Mouse (Mus musculus) kidney, embryonic 15.5 days (tissue): ENCODE results near the gene Dok3. TPM values are rescaled to one million over a fixed set of nuclear protein-coding genes. Genes with fewer than 3 reads are reported as not detected.

ENCODE experiments used
- ATAC-seq: fragments of 200-750 bp; cut with Nextera tagmentation; replicated peaks from 2 replicates; pipeline ENCODE4 v1.8.0; 2017; ENCODE audit warnings: moderate TSS enrichment; ENCODE audit not compliant: low FRiP score
- H3K27ac ChIP-seq: fragments of 300-500 bp; sonication (generic); 2 replicates; pipeline ENCODE4 v1.5.1; 2015; ENCODE audit warnings: mild to moderate bottlenecking, inconsistent platforms
- H3K27me3 ChIP-seq: fragments of 300-500 bp; sonication (generic); 2 replicates; pipeline ENCODE4 v1.6.1; 2015; ENCODE audit warnings: inconsistent platforms
- H3K36me3 ChIP-seq: fragments of 300-500 bp; sonication (generic); 2 replicates; pipeline ENCODE4 v1.6.1; 2015; ENCODE audit warnings: inconsistent platforms
- H3K4me1 ChIP-seq: fragments of 300-500 bp; sonication (generic); 2 replicates; pipeline ENCODE4 v1.6.1; 2015; ENCODE audit warnings: inconsistent platforms
- H3K4me2 ChIP-seq: fragments of 300-500 bp; sonication (generic); 2 replicates; pipeline ENCODE4 v1.6.1; 2015; ENCODE audit warnings: moderate library complexity, mild to moderate bottlenecking, inconsistent platforms
- H3K4me3 ChIP-seq: fragments of 300-500 bp; sonication (generic); replicated peaks from 2 replicates; pipeline ENCODE4 v1.5.1; 2015; ENCODE audit warnings: mild to moderate bottlenecking, inconsistent platforms
- H3K9ac ChIP-seq: fragments of 300-500 bp; sonication (generic); 2 replicates; pipeline ENCODE4 v1.6.1; 2015; ENCODE audit warnings: mild to moderate bottlenecking, inconsistent platforms
- H3K9me3 ChIP-seq: fragments of 300-500 bp; sonication (generic); replicated peaks from 2 replicates; pipeline ENCODE4 v1.6.1; 2016; ENCODE audit warnings: inconsistent platforms
- WGBS: fragments of 180-500 bp; shearing (Covaris S2); methylation state at CpG from one replicate; pipeline ENCODE4 v1.1.7; 2015; ENCODE audit warnings: mixed read lengths; 5-methylcytosine and 5-hydroxymethylcytosine counted together
- polyA plus RNA-seq: library from polyadenylated mRNA; unstranded; fragments of >200 nt; fragmentation: Nextera tagmentation; extraction: Ambion mirVana; gene quantifications from 2 replicates; pipeline ENCODE4 v1.2.1, GENCODE M21; 2015

Dok3 gene
- polyA plus RNA-seq, 1 experiment from 2014 or later, result 2.9 TPM

- 87% methylated on average over 2 of the region's 2 CpGs for WGBS
- no peaks in the 10 kb centered on the region for H3K9me3 ChIP-seq
- H3K4me2 ChIP-seq, result no peak overlapping the region
- H3K27me3 ChIP-seq, result no peaks in the 10 kb centered on the region
- H3K27ac ChIP-seq, result no peak overlapping the region
- H3K4me3 ChIP-seq, result no peak overlapping the region
- H3K9ac ChIP-seq, result no peak overlapping the region
- peaks cover 37% of the 10 kb centered on the region for H3K36me3 ChIP-seq
- ATAC-seq, result no peak
- peaks cover 18% of the 10 kb centered on the region for H3K4me1 ChIP-seq
These were observed 38.9 kb upstream of the Dok3 start for GRCm38 (mm10) chr13:55567949-55568348.

- no peak for ATAC-seq
- 84% methylated on average over 6 of the region's 6 CpGs for WGBS
- peaks cover 14% of the 10 kb centered on the region for H3K4me1 ChIP-seq
These were observed 37.9 kb upstream of the Dok3 start for GRCm38 (mm10) chr13:55567001-55567400.

GRCm38 (mm10) chr13:55563266-55563879 is 34.3 kb upstream of the Dok3 start:
- no peak overlapping the region for H3K9ac ChIP-seq
- 78% methylated on average over 7 of the region's 7 CpGs for WGBS

More at GRCm38 (mm10) chr13:55567001-55567400, 37.9 kb upstream of the Dok3 start:
- H3K36me3 ChIP-seq, result peaks cover 37% of the 10 kb centered on the region
- no peak overlapping the region for H3K27ac ChIP-seq
- no peaks in the 10 kb centered on the region for H3K27me3 ChIP-seq
- no peaks in the 10 kb centered on the region for H3K9me3 ChIP-seq
- H3K4me2 ChIP-seq, result no peak overlapping the region
- H3K9ac ChIP-seq, result no peak overlapping the region
- H3K4me3 ChIP-seq, result no peak overlapping the region

GRCm38 (mm10) chr13:55557499-55557898 is 28.4 kb upstream of the Dok3 start:
- Histone ChIP-seq H3K4me1 (no peaks in the 10 kb centered on the region), H3K9me3 (no peaks in the 10 kb centered on the region), H3K27ac (no peak overlapping the region), H3K4me2 (no peak overlapping the region), H3K27me3 (no peaks in the 10 kb centered on the region), H3K9ac (no peak overlapping the region), H3K36me3 (peaks cover 58% of the 10 kb centered on the region), H3K4me3 (no peak overlapping the region)
- no peak for ATAC-seq
- WGBS, result 64% methylated on average over 6 of the region's 6 CpGs

More at GRCm38 (mm10) chr13:55563266-55563879, 34.3 kb upstream of the Dok3 start:
- no peaks in the 10 kb centered on the region for H3K27me3 ChIP-seq
- no peak for ATAC-seq
- H3K27ac ChIP-seq, result 0 out of 2 replicates have a peak overlapping the region, but pooled peaks have one; percentile 42
- H3K9me3 ChIP-seq, result no peaks in the 10 kb centered on the region
- peaks cover 48% of the 10 kb centered on the region for H3K36me3 ChIP-seq
- no peak overlapping the region for H3K4me2 ChIP-seq
- H3K4me1 ChIP-seq, result no peaks in the 10 kb centered on the region
- H3K4me3 ChIP-seq, result no peak overlapping the region

- no peaks in the 10 kb centered on the region for H3K27me3 ChIP-seq
- H3K4me2 ChIP-seq, result no peak overlapping the region
- WGBS, result 90% methylated on average over 9 of the region's 9 CpGs
- H3K36me3 ChIP-seq, result peaks cover 67% of the 10 kb centered on the region
- H3K4me1 ChIP-seq, result no peaks in the 10 kb centered on the region
- H3K9me3 ChIP-seq, result no peaks in the 10 kb centered on the region
- no peak overlapping the region for H3K4me3 ChIP-seq
- ATAC-seq, result no peak
- H3K9ac ChIP-seq, result no peak overlapping the region
- H3K27ac ChIP-seq, result no peak overlapping the region
These were observed 26.8 kb upstream of the Dok3 start for GRCm38 (mm10) chr13:55555921-55556320.

GRCm38 (mm10) chr13:55549061-55549460 is 20.0 kb upstream of the Dok3 start:
- Histone ChIP-seq H3K4me3 (no peak overlapping the region), H3K27ac (no peak overlapping the region), H3K9me3 (no peaks in the 10 kb centered on the region), H3K27me3 (no peaks in the 10 kb centered on the region), H3K4me1 (no peaks in the 10 kb centered on the region), H3K9ac (no peak overlapping the region), H3K4me2 (no peak overlapping the region), H3K36me3 (peaks cover 98% of the 10 kb centered on the region)
- 75% methylated on average over 15 of the region's 15 CpGs for whole genome bisulfite sequencing
- ATAC-seq, result no peak

GRCm38 (mm10) chr13:55548426-55548825 is 19.3 kb upstream of the Dok3 start:
- no peak for ATAC-seq
- WGBS, result 83% methylated on average over 5 of the region's 5 CpGs
- Histone ChIP-seq H3K36me3 (peaks cover 98% of the 10 kb centered on the region), H3K4me2 (no peak overlapping the region), H3K9ac (no peak overlapping the region), H3K4me3 (no peak overlapping the region), H3K4me1 (no peaks in the 10 kb centered on the region), H3K27me3 (no peaks in the 10 kb centered on the region), H3K27ac (no peak overlapping the region), H3K9me3 (no peaks in the 10 kb centered on the region)

- H3K27me3 ChIP-seq, result no peaks in the 10 kb centered on the region
- H3K9ac ChIP-seq, result no peak overlapping the region
- no peaks in the 10 kb centered on the region for H3K4me1 ChIP-seq
- no peak overlapping the region for H3K4me2 ChIP-seq
- H3K36me3 ChIP-seq, result peaks cover 98% of the 10 kb centered on the region
- H3K27ac ChIP-seq, result no peak overlapping the region
- WGBS, result 92% methylated on average over 2 of the region's 2 CpGs
- no peak for ATAC-seq
- H3K4me3 ChIP-seq, result no peak overlapping the region
- H3K9me3 ChIP-seq, result no peaks in the 10 kb centered on the region
These were observed 18.8 kb upstream of the Dok3 start for GRCm38 (mm10) chr13:55547916-55548315.

GRCm38 (mm10) chr13:55544792-55545191 is 15.7 kb upstream of the Dok3 start:
- no peaks in the 10 kb centered on the region for H3K4me1 ChIP-seq
- no peak for ATAC-seq
- H3K27ac ChIP-seq, result no peak overlapping the region
- H3K9me3 ChIP-seq, result no peaks in the 10 kb centered on the region
- no peak overlapping the region for H3K4me2 ChIP-seq
- peaks cover 100% of the 10 kb centered on the region for H3K36me3 ChIP-seq
- H3K9ac ChIP-seq, result no peak overlapping the region
- H3K4me3 ChIP-seq, result no peak overlapping the region
- WGBS, result 92% methylated on average over 6 of the region's 6 CpGs
- H3K27me3 ChIP-seq, result no peaks in the 10 kb centered on the region

GRCm38 (mm10) chr13:55543447-55543846 is 14.4 kb upstream of the Dok3 start:
- 83% methylated on average over 8 of the region's 8 CpGs for WGBS
- no peaks in the 10 kb centered on the region for H3K9me3 ChIP-seq
- no peak overlapping the region for H3K27ac ChIP-seq
- H3K4me3 ChIP-seq, result no peak overlapping the region
- no peak overlapping the region for H3K9ac ChIP-seq
- H3K36me3 ChIP-seq, result peaks cover 100% of the 10 kb centered on the region
- no peak overlapping the region for H3K4me2 ChIP-seq
- H3K27me3 ChIP-seq, result no peaks in the 10 kb centered on the region
- no peaks in the 10 kb centered on the region for H3K4me1 ChIP-seq
- no peak for ATAC-seq

GRCm38 (mm10) chr13:55542891-55543290 is 13.8 kb upstream of the Dok3 start:
- Histone ChIP-seq H3K9me3 (no peaks in the 10 kb centered on the region), H3K9ac (no peak overlapping the region), H3K27ac (no peak overlapping the region), H3K27me3 (no peaks in the 10 kb centered on the region), H3K4me3 (no peak overlapping the region), H3K4me1 (no peaks in the 10 kb centered on the region), H3K36me3 (peaks cover 100% of the 10 kb centered on the region), H3K4me2 (no peak overlapping the region)
- 89% methylated on average over 4 of the region's 4 CpGs for WGBS
- ATAC-seq, result no peak

GRCm38 (mm10) chr13:55540933-55541332 is 11.8 kb upstream of the Dok3 start:
- H3K9ac ChIP-seq, result no peak overlapping the region
- WGBS, result 93% methylated on average over 2 of the region's 2 CpGs
- H3K27me3 ChIP-seq, result no peaks in the 10 kb centered on the region
- no peak overlapping the region for H3K27ac ChIP-seq
- H3K9me3 ChIP-seq, result no peaks in the 10 kb centered on the region
- no peak overlapping the region for H3K4me3 ChIP-seq
- H3K4me1 ChIP-seq, result peaks cover 6% of the 10 kb centered on the region
- ATAC-seq, result no peak
- no peak overlapping the region for H3K4me2 ChIP-seq
- peaks cover 85% of the 10 kb centered on the region for H3K36me3 ChIP-seq
